Mouse (Mus musculus): ENCODE data around the gene Mttp.

GRCm38 (mm10) chr3:138144060-138144641, 617 bp downstream of the Mttp start:
- no peak; a peak in 1 of 4 replicates for TF ChIP-seq POLR2A (IDR thresholded peaks at IDR 0.05; ENCODE audit: control insufficient read depth in 1 of 2, insufficient read depth in 1 of 2, low read depth in 1 of 2, low read length in 2 of 2, poor library complexity in 1 of 2)
- TF ChIP-seq E2F4 (IDR thresholded peaks at IDR 0.05; ENCODE audit: borderline replicate concordance, low read depth, low read length), result no peak
- TF ChIP-seq CTCF (IDR thresholded peaks at IDR 0.05 in 2 of 3, conservative IDR thresholded peaks at IDR 0.05 in 1 of 3; ENCODE audit: control insufficient read depth in 1 of 3, insufficient read depth in 1 of 3, low read depth in 2 of 3, low read length in 3 of 3, poor library complexity in 1 of 3, severe bottlenecking in 1 of 3), result no peak
- TF ChIP-seq CHD1 (IDR thresholded peaks at IDR 0.05; ENCODE audit: low read depth, low read length), result peak; percentile 98
- no peak for TF ChIP-seq MAX (IDR thresholded peaks at IDR 0.05; ENCODE audit: low read length)
- TF ChIP-seq ZMIZ1 (IDR thresholded peaks at IDR 0.05; ENCODE audit: low read depth, low read length), result no peak
- no peak for TF ChIP-seq TAL1 (IDR thresholded peaks at IDR 0.05; ENCODE audit: low read length)

Measured in MEL (cell line).